Mouse (Mus musculus) small intestine, adult 2 months (tissue): ENCODE measurements around the gene Pklr.
A peak's percentile ranks its signal among the peaks of the same experiment; 100 is the strongest.

Experiments
- CTCF ChIP-seq: fragments of 200-500 bp; IDR thresholded peaks from 2 replicates; pipeline ENCODE4 v1.5.1; 2012; ENCODE audit warnings: low read depth, mild to moderate bottlenecking, control low read depth, inconsistent platforms, low read length, moderate library complexity, mixed read lengths; ENCODE audit not compliant: insufficient replicate concordance, insufficient read length; ENCODE audit errors: extremely low read depth
- POLR2A ChIP-seq: fragments of 200-500 bp; IDR thresholded peaks from 2 replicates; pipeline ENCODE4 v1.6.1; 2012; ENCODE audit warnings: low read depth, mild to moderate bottlenecking, control low read depth, inconsistent platforms, low read length, moderate library complexity

DNA sequence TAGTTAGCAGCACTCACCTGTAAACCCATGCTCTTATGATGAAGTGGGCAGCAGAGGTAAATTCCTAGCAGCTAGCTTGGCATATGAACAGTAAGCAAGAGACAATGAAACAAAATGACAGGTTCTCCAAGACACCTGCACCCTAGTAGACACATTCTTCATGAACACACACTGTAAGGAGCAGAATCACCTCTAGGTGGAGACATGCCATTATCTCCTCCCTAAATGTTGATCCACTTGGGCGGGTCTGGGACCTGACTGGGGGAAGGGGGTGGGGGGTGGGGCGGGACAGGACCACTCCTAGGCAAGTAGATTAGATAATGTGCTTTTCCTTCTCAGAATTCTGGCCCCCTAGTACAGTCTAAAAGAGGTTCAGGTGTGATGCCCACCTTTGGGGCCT is 20.4 kb upstream of the Pklr start:
- TF ChIP-seq CTCF, result peak; percentile 40; the same call in 1 of the 2 replicates
- no peak for TF ChIP-seq POLR2A
